In genomic region chr10:59115691-59116090, GRCm38 (mm10) we compare ENCODE assay signal across 11 mouse cellular contexts.
"Had no signal": no experiment of that assay in that cellular context is flagged by ENCODE, and none has a peak within 500 bp of the region (broad histone marks: within the 10 kb centered on the region; RNA-seq: fewer than 3 reads in every experiment).

No protein-coding gene starts in this region.

- ATAC-seq: liver, postnatal 0 days; midbrain, embryonic 13.5 days had no signal

- H3K4me3 ChIP-seq: limb, embryonic 15.5 days; liver, embryonic 13.5 days; midbrain, embryonic 13.5 days had no signal

- H3K27ac ChIP-seq: kidney, postnatal 0 days; limb, embryonic 15.5 days; liver, embryonic 13.5 days; midbrain, embryonic 13.5 days had no signal

- DNase-seq: kidney, adult 11 months; kidney, adult 9 months; kidney, postnatal 36 days; liver, embryonic 13.5 days; liver, postnatal 0 days; spleen, adult 18-20 months; thymus, adult 18-20 months; thymus, postnatal 14 days had no signal
